Mouse (Mus musculus): ENCODE results near the gene Fan1.

Fan1 gene

GRCm38 (mm10) chr7:64332686-64333085, 41.2 kb downstream of the Fan1 start:
- no peak for DNase-seq (ENCODE audit: low spot score in 2 of 2)

- no peak for DNase-seq (ENCODE audit: low spot score in 2 of 2)
Measured at GRCm38 (mm10) chr7:64331309-64331708, 42.6 kb downstream of the Fan1 start.

- no peak for DNase-seq (ENCODE audit: low spot score in 2 of 2)
Measured at GRCm38 (mm10) chr7:64327486-64327885, 46.4 kb downstream of the Fan1 start.

- peak; percentile 65 to 82 for DNase-seq (ENCODE audit: low spot score in 2 of 2)
Measured at GRCm38 (mm10) chr7:64326892-64327291, 47.0 kb downstream of the Fan1 start.

GRCm38 (mm10) chr7:64321658-64322057, 52.2 kb downstream of the Fan1 start:
- no peak for DNase-seq (ENCODE audit: low spot score in 2 of 2)

- no peak for DNase-seq (ENCODE audit: low spot score in 2 of 2)
Measured at GRCm38 (mm10) chr7:64321125-64321524, 52.8 kb downstream of the Fan1 start.

- no peak for DNase-seq (ENCODE audit: low spot score in 2 of 2)
Measured at GRCm38 (mm10) chr7:64312811-64313210, 61.1 kb downstream of the Fan1 start.

GRCm38 (mm10) chr7:64310756-64311155, 63.1 kb downstream of the Fan1 start:
- DNase-seq (ENCODE audit: low spot score in 2 of 2), result no peak

GRCm38 (mm10) chr7:64310241-64310640, 63.7 kb downstream of the Fan1 start:
- DNase-seq (ENCODE audit: low spot score in 2 of 2), result no peak
